Mouse (Mus musculus) urinary bladder, postnatal 25 days (tissue): ENCODE measurements around the gene Klf1.
A peak's percentile ranks its signal among the peaks of the same experiment; 100 is the strongest.

Experiments used
- DNase-seq: peaks from one replicate; pipeline ENCODE4 v3.0.0; 2022; ENCODE audit warnings: low spot score

Klf1 gene

DNA sequence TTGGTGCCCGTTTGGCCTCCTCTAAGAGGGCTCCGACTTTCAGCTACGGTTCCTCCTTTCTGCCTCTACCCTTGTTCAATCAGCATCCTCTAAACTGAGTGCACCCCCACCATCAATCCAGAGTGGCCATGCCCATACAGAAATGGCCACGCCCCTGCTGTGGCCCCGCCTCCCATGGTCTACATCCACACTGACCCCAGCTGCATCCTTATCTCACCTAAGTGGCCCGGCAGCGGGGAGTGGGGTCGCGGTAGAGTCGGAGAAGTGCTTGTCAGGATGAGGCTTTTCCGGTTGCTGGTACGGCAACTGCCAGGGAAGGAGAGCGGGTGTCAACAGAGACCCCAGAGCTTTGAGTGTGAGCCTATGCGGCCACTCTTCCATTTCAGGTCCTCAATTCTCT is 33.8 kb downstream of the Klf1 start:
- no peak for DNase-seq

DNA sequence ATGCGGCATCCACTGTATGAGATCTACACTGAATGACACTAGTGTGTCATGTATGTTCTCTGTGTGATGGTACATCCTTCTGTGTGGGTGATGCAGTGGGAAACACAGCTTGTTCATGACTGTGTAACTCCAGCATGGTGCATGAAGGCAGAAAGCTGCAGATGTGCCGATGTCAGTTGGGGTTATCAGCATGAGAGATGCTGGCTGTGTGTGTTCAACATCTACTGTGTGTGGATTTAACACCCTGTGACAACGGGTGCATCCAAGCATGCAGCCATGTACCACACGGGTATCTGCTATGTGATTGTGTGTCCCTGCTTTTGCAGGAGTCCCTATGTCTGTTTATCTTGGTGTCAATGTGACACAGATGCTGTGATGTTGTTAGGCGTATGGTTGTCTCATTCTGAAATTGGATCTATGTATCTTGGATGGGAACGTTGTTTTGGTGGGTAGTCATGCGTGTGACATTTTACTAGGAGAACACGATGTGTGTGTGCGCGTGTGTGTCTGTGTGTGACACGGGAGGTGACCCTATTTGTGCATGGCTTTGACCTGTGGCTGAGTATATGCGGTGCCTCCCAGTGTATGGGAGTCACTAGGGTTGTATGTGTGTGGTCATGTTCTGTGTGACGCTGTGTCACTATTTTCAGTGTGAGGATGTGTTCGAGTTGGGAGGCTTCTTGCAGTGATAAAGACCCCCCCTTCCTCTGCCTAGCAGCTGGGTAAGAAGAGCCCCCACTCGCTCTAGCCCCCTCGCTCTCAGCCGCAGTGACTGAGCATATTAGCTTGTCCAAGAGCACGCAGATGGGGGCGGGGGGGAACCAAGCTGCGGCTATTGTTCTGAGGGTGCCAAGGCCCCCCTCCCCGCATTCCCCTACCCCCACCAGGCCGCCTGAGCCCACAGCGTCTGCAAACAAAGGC is 34.6 kb downstream of the Klf1 start:
- DNase-seq = no peak

DNA sequence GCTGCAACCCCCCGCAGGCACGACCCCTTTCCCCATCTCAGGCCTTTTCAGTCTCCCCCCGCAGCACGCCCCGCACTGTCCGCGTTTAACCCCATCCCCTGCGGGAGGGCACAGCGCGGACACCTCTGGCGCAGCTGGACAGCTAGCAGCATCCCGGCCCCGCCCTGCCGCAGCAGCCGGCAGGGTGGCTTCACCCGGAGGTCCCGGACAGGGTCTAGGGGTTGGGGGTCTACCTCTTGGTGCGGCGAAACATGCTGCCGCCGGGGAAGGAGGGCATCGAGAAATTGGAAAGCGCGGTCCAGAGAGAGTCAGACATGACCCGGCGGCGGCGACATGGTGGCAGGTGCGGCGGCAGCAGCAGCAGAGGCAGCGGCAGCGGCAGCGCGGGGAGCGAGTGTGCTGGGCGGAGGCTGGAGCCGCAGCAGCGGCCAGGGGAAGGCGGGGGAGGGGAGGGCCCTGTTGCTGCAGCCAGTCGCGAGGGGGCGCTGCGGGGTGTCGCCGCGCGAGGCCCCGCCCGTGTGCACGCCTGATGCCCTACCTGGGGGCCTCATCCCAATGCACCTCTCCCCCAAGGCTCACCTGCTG is 35.3 kb downstream of the Klf1 start, which contains the start of gene Mast1:
TSS of gene Mast1 (minus strand) at position 398 of the 585 bp plus-strand sequence.
- peak; percentile 52 for DNase-seq

DNA sequence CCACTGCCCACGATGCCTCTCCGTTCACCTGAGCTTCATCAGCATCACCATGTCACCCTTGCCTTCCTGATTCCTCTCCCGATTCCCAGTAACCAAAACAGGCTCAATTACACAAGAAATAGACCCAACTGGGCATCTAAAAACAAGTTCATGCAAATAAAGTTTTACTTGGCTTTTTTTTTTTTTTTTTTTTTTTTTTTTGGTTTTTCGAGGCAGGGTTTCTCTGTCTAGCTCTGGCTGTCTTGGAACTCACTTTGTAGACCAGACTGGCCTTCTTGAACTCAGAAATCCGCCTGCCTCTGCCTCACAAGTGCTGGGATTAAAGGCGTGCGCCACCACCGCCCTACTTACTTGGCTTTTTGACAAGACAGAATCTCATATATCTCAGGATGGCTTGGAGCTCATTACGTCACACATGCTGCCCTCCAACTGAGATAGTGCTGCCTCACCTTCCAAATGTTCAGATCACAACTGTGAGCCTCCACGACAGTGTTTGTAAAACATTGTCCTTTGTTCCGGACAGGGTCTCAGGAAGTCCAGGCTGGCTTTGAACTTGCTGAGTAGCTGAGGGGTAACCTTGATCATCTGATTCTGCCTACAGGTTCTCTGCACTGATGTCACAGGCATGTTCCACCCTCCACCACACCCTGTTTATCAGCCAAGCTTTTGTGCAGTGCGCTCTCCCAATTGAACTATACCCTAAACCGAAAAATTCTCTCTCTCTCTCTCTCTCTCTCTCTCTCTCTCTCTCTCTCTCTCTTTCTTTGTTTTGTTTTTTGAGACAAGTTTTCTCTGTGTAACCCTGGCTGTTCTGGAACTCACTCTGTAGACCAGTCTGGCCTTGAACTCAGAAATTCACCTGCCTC is 36.1 kb downstream of the Klf1 start:
- DNase-seq = no peak

DNA sequence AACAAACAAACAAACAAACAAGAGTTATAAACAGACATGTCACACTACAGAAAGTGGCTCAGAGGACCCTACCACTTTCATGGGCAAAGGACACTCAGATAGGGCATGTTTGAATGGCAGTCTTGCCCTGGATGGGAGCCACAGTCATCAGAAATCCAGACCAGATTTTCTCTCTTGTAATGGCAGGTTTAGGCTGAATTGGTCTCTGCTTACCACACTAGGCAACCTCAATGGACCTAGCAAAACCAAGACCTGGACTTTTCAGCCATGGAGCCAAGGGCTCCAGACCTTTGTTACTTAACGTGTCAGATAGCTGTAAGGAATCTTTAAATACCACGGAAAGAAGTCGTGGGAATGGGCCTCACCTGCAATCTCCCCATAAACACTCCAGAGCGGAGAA is 42.0 kb downstream of the Klf1 start:
- DNase-seq = no peak

DNA sequence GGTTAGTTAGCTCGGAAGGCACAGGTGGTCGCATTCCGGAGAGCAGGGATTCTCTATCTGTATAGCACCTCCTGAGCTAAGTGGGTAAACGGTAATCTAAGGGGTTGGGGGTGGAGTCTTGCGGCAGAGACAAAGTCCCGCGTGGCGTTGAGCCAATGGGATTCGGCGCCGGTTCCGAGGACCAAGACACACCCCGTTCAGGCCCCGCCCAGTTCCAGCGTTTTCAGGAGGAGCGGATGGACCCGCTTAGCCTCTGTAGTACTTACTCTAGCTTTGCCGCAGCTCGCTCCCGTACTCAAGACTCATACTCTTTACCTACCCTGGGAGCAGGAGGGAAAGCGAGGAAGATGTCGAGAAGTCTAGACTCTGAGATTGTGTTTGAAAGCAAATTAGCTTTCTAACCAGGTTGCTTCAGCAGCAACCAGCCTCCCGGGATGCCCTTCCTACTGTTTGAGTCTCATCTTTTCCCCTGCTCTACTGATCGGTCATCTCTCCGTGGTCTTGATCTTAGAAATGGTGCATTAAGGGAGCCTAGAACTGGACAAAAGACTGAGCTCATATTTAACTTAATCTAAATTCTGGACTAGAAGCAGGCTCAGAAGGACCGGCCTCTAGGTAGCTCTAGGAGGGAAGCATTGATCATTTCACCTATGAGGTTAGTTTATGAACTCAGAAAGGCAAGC is 42.9 kb downstream of the Klf1 start:
- no peak for DNase-seq

DNA sequence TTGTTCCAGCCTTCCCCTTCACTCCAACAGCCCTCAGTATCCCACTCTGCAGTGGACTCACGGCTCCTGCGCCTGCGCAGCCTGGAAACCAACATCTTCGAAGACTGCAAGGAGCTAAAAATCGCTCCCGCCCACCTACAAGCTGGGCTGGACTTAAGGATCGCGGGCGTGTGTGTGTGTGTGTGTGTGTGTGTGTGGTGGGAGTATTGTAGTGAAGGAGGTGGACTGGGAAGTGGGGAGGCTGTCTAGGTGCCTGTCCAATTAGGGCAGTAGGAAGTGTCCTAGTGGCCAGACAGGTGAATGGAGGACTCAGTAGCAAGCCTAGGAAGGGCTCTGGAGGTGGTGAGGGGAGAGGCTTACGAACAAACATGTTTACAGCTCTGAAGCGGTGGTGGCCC is 43.5 kb downstream of the Klf1 start:
- no peak for DNase-seq

DNA sequence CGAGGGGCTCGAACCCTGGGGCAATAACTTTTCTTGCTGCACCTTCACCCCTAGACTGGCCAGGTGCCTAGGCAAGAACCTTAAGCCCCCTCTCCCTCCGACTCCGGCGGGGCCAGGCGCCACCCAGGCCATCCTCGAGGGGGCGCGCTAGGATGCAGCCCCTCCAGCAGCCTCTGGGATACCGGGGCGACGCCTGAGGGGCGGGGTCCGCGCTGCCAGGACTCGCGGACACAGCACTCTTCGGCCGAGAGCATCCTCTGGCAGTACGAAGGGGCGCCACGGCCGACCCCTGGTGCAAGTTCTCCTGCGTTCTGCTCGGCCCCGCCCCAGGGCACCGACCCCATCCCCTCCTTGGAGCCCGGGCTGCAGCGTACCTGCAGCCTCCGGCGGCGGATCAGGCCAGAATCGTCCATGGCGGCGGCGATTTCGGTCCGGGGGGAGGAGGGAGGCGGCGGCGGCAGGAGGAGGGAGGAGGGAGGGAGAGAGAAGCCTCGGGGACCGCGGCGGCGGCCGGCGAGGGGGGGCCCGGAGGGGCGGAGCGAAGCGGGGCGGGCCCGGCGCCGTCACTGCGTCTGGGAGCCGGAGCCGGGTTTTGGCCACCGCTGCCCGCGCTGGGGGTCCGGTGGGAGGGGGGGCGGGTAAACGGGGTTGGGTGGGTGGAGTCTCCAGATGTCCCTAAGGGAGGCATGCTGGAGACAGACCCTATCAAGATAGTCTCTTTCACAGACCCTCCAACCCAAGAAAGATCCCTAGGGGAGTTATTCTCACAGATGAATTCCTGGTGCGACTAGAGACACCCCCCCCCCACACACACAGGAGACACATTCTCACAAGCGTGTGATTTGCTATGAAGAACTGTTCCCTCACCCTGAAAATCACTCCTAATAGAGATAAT is 44.2 kb downstream of the Klf1 start:
- DNase-seq = no peak

DNA sequence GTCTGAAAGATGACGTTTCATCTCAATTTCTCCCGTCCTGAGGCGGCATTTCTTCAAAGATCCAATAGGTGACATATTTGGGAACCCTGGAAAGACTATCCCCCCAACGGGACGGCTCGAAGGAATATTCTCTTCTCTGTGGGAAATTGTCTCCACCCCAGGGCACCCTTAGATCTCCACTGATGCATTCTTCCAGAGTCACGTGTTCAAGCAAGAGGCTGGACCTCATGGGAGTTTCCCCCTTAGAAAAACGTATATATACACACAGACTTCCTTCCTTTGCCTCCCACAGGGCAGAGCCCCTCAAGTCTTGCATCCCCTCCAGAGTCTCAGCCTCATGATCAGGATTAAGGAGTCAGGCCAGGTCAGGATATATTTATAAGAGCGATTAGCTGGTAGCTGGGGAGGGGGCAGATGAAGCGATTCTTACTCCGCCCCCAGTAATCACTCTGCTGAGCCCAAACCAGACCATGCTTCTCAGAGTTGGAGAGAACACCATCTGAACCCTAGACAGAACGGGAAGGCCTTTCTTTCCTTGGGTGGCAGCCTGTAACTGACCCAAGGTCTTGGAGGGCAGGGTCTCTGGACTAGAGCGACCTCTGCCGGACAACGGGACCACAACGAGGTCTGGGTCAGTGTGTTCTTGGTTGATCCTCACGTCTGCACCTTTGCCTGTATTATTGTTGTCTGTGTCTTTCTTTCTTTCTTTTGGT is 45.0 kb downstream of the Klf1 start, which contains the start of gene Rtbdn:
TSS of gene Rtbdn (plus strand) at position 464 of the 713 bp plus-strand sequence.
- DNase-seq = no peak

DNA sequence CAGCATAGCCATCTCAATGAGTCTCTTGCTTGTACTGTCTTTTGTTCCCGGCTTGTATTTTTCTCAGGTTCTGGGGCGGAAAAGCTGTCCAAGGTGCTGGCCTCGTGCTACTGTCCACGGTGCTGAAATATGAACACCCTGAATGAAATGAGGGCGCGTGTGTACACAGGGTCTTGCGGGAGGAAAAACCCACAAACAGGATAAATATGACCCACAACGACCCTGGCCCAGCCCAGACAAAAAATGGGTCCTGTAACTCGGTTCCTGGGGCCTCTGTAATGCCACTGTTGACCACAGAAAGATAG is 45.5 kb downstream of the Klf1 start:
- DNase-seq = peak; percentile 51

DNA sequence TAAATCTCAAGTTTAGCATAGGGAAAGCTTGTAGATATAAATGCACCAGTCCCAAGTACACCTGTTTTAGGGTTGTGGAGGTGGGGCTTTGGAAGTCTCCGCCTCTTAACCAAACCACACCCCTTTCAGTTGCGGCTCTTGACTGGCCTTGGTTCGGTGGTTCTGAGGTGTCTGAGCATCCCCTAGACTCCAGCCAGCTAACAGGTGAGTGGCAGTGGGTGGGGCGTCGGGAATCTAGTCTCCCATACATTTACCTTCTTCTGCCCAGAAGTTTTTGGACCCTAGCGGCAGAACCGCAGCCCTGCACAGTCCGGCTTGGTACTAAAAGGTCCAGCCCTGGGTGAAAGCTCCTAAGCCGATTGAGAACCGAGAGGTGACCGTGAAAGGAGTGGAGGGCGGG is 48.0 kb downstream of the Klf1 start:
- no peak for DNase-seq

DNA sequence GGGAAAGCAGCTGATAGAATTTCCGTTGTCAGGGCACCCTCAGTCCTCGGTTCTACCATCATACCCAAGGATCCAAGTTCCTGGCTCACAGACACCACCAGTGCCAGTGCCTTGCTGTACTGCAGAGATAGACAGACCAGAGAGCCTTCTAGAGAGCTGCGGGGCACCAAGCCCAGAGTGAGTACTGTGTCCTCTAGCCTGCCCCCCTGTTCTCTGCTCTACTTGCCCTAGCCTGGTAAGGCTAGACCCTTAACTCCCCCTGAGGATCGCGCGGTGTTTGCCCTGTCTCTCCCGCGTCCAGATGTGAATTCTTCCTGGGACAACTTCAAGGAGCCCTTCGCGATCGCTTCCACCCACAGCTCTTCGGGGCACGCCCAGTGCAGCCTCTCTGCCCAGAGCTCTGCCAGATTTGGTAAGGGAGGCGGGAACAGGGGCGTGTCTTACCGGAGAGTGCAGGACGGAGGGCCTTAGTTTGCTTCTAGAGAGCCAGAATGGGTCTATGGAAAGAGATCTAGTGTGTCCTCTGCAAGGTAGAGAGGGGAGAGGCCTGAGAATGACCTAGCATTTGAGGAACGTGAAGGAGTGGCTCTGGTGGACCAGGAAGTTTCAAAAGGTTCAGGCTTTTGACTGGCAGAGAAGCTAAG is 51.0 kb downstream of the Klf1 start:
- DNase-seq = peak; percentile 38
